Mouse (Mus musculus) macrophage (primary cell): ENCODE results near the gene Ptger4. TPM values are rescaled to one million over a fixed set of nuclear protein-coding genes. Genes with fewer than 3 reads are reported as not detected.

Experiments
- H3K27ac ChIP-seq: fragments of 350-480 bp; formaldehyde crosslinking; 2 replicates; pipeline ENCODE4 v1.9.0; 2021
- H3K36me3 ChIP-seq: fragments of 350-480 bp; formaldehyde crosslinking; 2 replicates; pipeline ENCODE4 v1.9.0; 2021; ENCODE audit errors: inconsistent target
- H3K4me3 ChIP-seq: fragments of 350-480 bp; formaldehyde crosslinking; 2 replicates; pipeline ENCODE4 v1.9.0; 2021; ENCODE audit errors: inconsistent target
- H3K79me2 ChIP-seq: fragments of 350-480 bp; formaldehyde crosslinking; 2 replicates; pipeline ENCODE4 v1.9.0; 2021; ENCODE audit errors: inconsistent target
- WGBS: methylation state at CpG from one replicate; pipeline ENCODE4 v1.1.7; 2026; ENCODE audit warnings: inconsistent platforms; ENCODE audit not compliant: missing documents; 5-methylcytosine and 5-hydroxymethylcytosine counted together
- polyA plus RNA-seq: library from polyadenylated mRNA; stranded (reverse); fragments of 250-400 nt; gene quantifications from 3 replicates; pipeline ENCODE4 v1.2.4, GENCODE M21; 2018; ENCODE audit warnings: inconsistent platforms

Gene Ptger4
- polyA plus RNA-seq, 1 experiment from 2014 or later = 6.2 TPM

GRCm38 (mm10) chr15:5165121-5165773, 78.7 kb downstream of the Ptger4 start:
- WGBS = 96% methylated on average over 12 of the region's 12 CpGs
- Histone ChIP-seq H3K4me3 (no peak overlapping the region), H3K79me2 (peaks cover 5% of the 10 kb centered on the region; the same call in 1 of the 2 replicates), H3K36me3 (peaks cover 46% of the 10 kb centered on the region), H3K27ac (no peak overlapping the region)

GRCm38 (mm10) chr15:5158827-5159226, 85.2 kb downstream of the Ptger4 start:
- H3K36me3 ChIP-seq = peaks cover 11% of the 10 kb centered on the region; the same call in 1 of the 2 replicates
- H3K4me3 ChIP-seq = no peak overlapping the region
- H3K79me2 ChIP-seq = peaks cover 69% of the 10 kb centered on the region
- WGBS = 89% methylated on average over 6 of the region's 6 CpGs
- H3K27ac ChIP-seq = no peak overlapping the region

- Histone ChIP-seq H3K4me3 (no peak overlapping the region), H3K27ac (no peak overlapping the region), H3K36me3 (no peaks in the 10 kb centered on the region), H3K79me2 (peaks cover 83% of the 10 kb centered on the region)
- 88% methylated on average over 1 of the region's 1 CpGs for WGBS
Observed at GRCm38 (mm10) chr15:5157386-5157785, 86.6 kb downstream of the Ptger4 start.

Other genes starting within 250 kb of the Ptger4 start
- gene C7, start 180.4 kb downstream of the Ptger4 start, polyA plus RNA-seq = not detected in 3 replicates
- 1.9 to 5.0 TPM (median 4.0 TPM) in 3 replicates for gene Card6, start 135.6 kb downstream of the Ptger4 start, polyA plus RNA-seq
- gene Rpl37, start 127.5 kb downstream of the Ptger4 start, polyA plus RNA-seq = 263 to 496 TPM (median 486 TPM) in 3 replicates
- 20.7 to 31.7 TPM (median 23.3 TPM) in 3 replicates for gene Prkaa1, start 100.3 kb downstream of the Ptger4 start, polyA plus RNA-seq
- 23.6 to 34.6 TPM (median 34.1 TPM) in 3 replicates for gene Ttc33, start 58.7 kb downstream of the Ptger4 start, polyA plus RNA-seq